Mouse (Mus musculus) left cerebral cortex, postnatal 14 days (tissue): ENCODE measurements around the gene Itgbl1. TPM values are rescaled to one million over a fixed set of nuclear protein-coding genes. Genes with fewer than 3 reads are reported as not detected.

Experiments used
- DNase-seq, 2 experiments: peaks; one replicate each; pipeline ENCODE4 v3.0.0; 2021 to 2022; ENCODE audit warnings: low spot score in 2 of 2, mixed read lengths in 1 of 2
- intact Hi-C: fragments of 180-260 bp; cut with DNase I; formaldehyde crosslinking; loops from one replicate; pipeline ENCODE4 v1.15.1; 2025
- total RNA-seq, 2 experiments: library from RNA; stranded (reverse); gene quantifications; 2 replicates each; pipeline ENCODE4 v1.2.3; 2021

The Itgbl1 gene
- total RNA-seq, 2 experiments from 2014 or later, result 2.3 to 2.4 TPM

DNA sequence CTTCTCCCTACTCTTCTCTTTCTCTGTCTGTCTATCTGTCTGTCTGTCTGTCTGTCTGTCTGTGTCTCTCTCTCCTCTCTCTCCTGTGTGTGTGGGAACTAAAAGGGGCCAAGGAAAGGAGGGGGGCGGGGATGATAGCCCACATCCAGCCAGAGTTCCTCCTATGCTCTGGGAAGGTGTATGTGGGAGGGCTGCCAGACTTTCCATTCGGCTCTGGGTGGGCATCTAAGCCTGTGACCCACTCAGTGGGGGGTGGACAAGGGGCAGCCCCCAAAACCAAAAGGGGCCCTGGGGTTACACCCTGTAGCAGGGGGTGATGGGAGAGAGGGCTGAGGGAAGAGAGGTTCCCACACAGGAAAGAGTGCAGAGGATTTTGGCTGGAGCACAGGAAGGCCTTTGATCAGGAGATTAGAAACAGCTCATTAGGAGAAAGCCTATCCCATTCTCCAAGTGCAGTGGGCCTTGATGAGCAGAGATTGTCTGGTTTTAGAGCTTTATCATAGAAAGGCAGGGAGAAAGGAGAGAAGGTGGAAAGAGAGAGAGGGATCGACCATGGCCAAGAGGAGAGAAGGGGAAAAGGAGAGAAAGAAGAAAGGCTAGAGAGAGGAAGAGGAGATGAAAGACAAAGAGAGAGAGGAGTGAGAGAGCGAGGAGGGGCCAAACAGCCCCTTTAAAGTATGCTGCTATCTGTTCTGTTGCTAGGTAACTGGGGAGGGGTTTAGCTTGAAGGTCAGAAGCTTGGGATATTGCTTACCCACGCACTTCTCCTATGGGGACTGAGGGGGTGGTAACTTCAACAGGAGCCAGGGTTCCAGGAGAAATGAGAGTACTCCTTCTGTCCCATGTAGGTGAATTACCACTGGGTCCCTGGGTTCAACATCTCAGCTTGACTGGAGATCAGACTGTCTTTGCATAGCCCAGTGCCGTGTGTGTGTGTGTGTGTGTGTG, 206.3 kb downstream of the Itgbl1 start:
- DNase-seq, result no peak
- intact Hi-C loops, result no loop called here

GRCm38 (mm10) chr14:123927903-123928302, 268.1 kb downstream of the Itgbl1 start:
- DNase-seq, result no peak
- intact Hi-C loops, result no loop called here

DNA sequence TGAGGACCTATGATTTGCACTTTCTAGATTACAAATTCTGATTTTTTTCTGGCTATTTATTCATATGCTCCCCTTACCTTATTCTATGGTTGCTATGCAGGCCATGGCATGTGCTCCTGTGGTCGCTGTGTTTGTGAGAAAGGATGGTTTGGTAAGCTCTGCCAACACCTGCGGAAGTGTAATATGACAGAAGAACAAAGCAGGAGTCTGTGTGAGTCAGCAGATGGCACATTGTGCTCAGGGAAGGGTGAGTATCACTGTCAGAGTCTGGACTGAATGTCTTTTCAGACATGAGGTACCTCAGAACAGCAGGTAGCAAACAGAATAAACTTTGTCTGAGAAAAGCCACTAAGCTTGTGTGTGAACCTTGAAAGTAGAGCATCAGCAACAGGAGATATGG, 306.8 kb downstream of the Itgbl1 start:
- intact Hi-C loops, result no loop called here
- DNase-seq, result no peak

GRCm38 (mm10) chr14:123967996-123968395, 308.2 kb downstream of the Itgbl1 start:
- intact Hi-C loops, result no loop called here
- DNase-seq, result peak in 1 of 2 experiments; percentile 13

DNA sequence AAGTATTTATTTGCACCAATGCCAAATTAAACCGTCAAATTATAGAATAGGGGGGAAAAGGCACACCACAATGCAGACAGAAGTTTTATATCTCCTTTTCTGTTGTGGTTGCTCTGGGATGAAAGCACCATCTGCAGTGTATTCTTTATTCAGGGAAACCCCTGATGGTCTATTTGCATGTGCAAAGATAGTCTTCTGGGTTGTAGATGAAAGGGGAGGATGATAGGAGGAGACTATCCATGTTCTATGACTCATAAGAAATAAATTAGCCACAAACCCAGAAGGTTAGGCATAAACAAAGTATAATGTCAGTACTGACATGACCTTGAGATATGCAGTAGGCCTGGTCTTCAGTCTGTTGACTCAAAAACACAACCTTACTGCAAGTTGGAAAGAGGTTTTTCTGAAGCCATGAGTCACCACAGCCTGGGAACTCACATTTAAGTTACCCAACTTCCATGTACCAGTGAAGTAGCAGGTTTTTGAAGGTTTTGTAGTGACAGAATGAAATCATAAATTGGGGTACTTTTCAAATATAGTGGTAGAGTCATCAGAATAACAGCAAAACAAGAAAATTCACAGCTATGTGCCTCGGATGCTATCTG, 330.9 kb downstream of the Itgbl1 start:
- intact Hi-C loops, result no loop called here
- peak in 1 of 2 experiments; percentile 15 for DNase-seq

Other genes with a start within 250 kb of the Itgbl1 start
- 10 to 100 TPM; 69.3 to 72.5 TPM for gene Nalcn, start 32.8 kb upstream of the Itgbl1 start, total RNA-seq